Mouse (Mus musculus) heart, postnatal 10 days (tissue): ENCODE results near the gene Rfx8. TPM values are rescaled to one million over a fixed set of nuclear protein-coding genes. Genes with fewer than 3 reads are reported as not detected.
"Not testable (repeated sequence)": the region's sequence is repeated elsewhere in the genome, so short reads cannot be mapped to it uniquely, and the experiment has no call there.

ENCODE experiments used
- DNase-seq, 2 experiments: peaks; one replicate each; pipeline ENCODE4 v3.0.0; 2021
- intact Hi-C: fragments of 180-260 bp; cut with DNase I; formaldehyde crosslinking; loops from one replicate; pipeline ENCODE4 v1.15.1; 2025
- total RNA-seq, 2 experiments: library from RNA; stranded (reverse); gene quantifications; 2 replicates each; pipeline ENCODE4 v1.2.3; 2021

Gene Rfx8
- total RNA-seq, 2 experiments from 2014 or later: 0.53 to 0.55 TPM

GRCm38 (mm10) chr1:39698456-39698855 is 22.3 kb downstream of the Rfx8 start:
- intact Hi-C loops: no loop called here
- DNase-seq: peak; percentile 50 to 57

- no peak for DNase-seq
- intact Hi-C loops: no loop called here
Observed at GRCm38 (mm10) chr1:39695198-39695597, 25.6 kb downstream of the Rfx8 start.

GRCm38 (mm10) chr1:39694756-39695155 is 26.0 kb downstream of the Rfx8 start:
- intact Hi-C loops: no loop called here
- DNase-seq: no peak

- DNase-seq: no peak
- intact Hi-C loops: no loop called here
Observed at GRCm38 (mm10) chr1:39691974-39692373, 28.8 kb downstream of the Rfx8 start.

GRCm38 (mm10) chr1:39691061-39691460 is 29.7 kb downstream of the Rfx8 start:
- no peak for DNase-seq
- intact Hi-C loops: no loop called here

- intact Hi-C loops: loop anchor here (5.0 kb wide), 2 partner anchors 214 to 249 kb away; partner anchors contain the start of gene Map4k4
- DNase-seq: peak in 1 of 2 experiments; percentile 48
Observed at GRCm38 (mm10) chr1:39688573-39688972, 32.2 kb downstream of the Rfx8 start.

- intact Hi-C loops: loop anchor here (2.0 to 5.0 kb wide), 3 partner anchors 215 to 294 kb away; partner anchors contain the start of gene Map4k4
- DNase-seq: no peak
Observed at GRCm38 (mm10) chr1:39687279-39687678, 33.5 kb downstream of the Rfx8 start.

- DNase-seq: peak; percentile 88 to 89
- intact Hi-C loops: loop anchor here (1.0 to 5.0 kb wide), 5 partner anchors 50 to 295 kb away; partner anchors contain the start of gene Map4k4
Observed at GRCm38 (mm10) chr1:39685841-39686240, 35.0 kb downstream of the Rfx8 start.

GRCm38 (mm10) chr1:39681638-39682037 is 39.2 kb downstream of the Rfx8 start:
- intact Hi-C loops: loop anchor here (2.0 kb wide), 1 partner anchor 67 kb away; no protein-coding TSS in a partner anchor
- DNase-seq: no peak

GRCm38 (mm10) chr1:39680546-39680945 is 40.3 kb downstream of the Rfx8 start:
- no peak for DNase-seq
- intact Hi-C loops: loop anchor here (2.0 kb wide), 1 partner anchor 66 kb away; no protein-coding TSS in a partner anchor

- intact Hi-C loops: no loop called here
Observed at GRCm38 (mm10) chr1:39678883-39679282, 41.9 kb downstream of the Rfx8 start.

GRCm38 (mm10) chr1:39676221-39676876 is 44.4 kb downstream of the Rfx8 start:
- intact Hi-C loops: no loop called here
- DNase-seq: no peak

More at GRCm38 (mm10) chr1:39678883-39679282, 41.9 kb downstream of the Rfx8 start:
- DNase-seq: no peak

GRCm38 (mm10) chr1:39672362-39673105 is 48.3 kb downstream of the Rfx8 start:
- DNase-seq: no peak
- intact Hi-C loops: no loop called here

- DNase-seq: peak; percentile 57 to 75
Observed at GRCm38 (mm10) chr1:39670211-39670935, 50.4 kb downstream of the Rfx8 start.

GRCm38 (mm10) chr1:39666751-39667252 is 54.0 kb downstream of the Rfx8 start:
- DNase-seq: no peak
- intact Hi-C loops: no loop called here

More at GRCm38 (mm10) chr1:39670211-39670935, 50.4 kb downstream of the Rfx8 start:
- intact Hi-C loops: no loop called here

GRCm38 (mm10) chr1:39664039-39664625 is 56.7 kb downstream of the Rfx8 start:
- intact Hi-C loops: no loop called here
- no peak for DNase-seq

- intact Hi-C loops: no loop called here
- no peak for DNase-seq
Observed at GRCm38 (mm10) chr1:39663050-39663449, 57.7 kb downstream of the Rfx8 start.

- intact Hi-C loops: no loop called here
- no peak for DNase-seq
Observed at GRCm38 (mm10) chr1:39656976-39657529, 63.7 kb downstream of the Rfx8 start.

- DNase-seq, intact Hi-C loops: not testable (repeated sequence)
Observed at GRCm38 (mm10) chr1:39654901-39655300, 65.9 kb downstream of the Rfx8 start.

- intact Hi-C loops: no loop called here
- no peak for DNase-seq
Observed at GRCm38 (mm10) chr1:39653028-39653427, 67.8 kb downstream of the Rfx8 start.
